Comparison of ENCODE assay signal across 8 mouse cellular contexts in genomic region chr2:167349283-167349936, GRCm38 (mm10). TPM values are rescaled to one million over a fixed set of nuclear protein-coding genes. Genes with fewer than 3 reads are reported as not detected.
A peak's percentile ranks its signal among the peaks of the same experiment; 100 is the strongest.
DNase-seq lines count a peak whose midpoint lies in the region; ATAC-seq and TF ChIP-seq lines count a peak whose summit lies in the region.

No protein-coding gene starts in this region.

- peaks cover 2% of the 10 kb centered on the region; the same call in 1 of the 2 replicates for H3K27me3 ChIP-seq in ES-Bruce4 (ENCODE audit: control insufficient read depth, insufficient read depth, low read length, poor library complexity, severe bottlenecking)
- H3K27me3 ChIP-seq in forebrain, embryonic 13.5 days: peaks cover 19% of the 10 kb centered on the region
- H3K27me3 ChIP-seq in liver, embryonic 16.5 days (ENCODE audit: control insufficient read depth, insufficient read depth, low read depth, low read length): peaks cover 62% of the 10 kb centered on the region
- no peaks in the 10 kb centered on the region for H3K27me3 ChIP-seq in neural tube, embryonic 12.5 days (replicated peaks)
- H3K27me3 ChIP-seq in stomach, postnatal 0 days (ENCODE audit: control insufficient read depth, insufficient read depth, low read length): no peaks in the 10 kb centered on the region

- peak; percentile 92 to 95 for DNase-seq in heart, postnatal 10 days
- DNase-seq in kidney, postnatal 4 days: peak; percentile 97 to 98
- DNase-seq in stomach, postnatal 0 days (ENCODE audit: low spot score): peak; percentile 98

- H3K4me3 ChIP-seq in ES-Bruce4 (ENCODE audit: low read depth, low read length): peak overlapping the region; percentile 88
- H3K4me3 ChIP-seq in forebrain, embryonic 13.5 days: peak overlapping the region; percentile 72
- H3K4me3 ChIP-seq in liver, embryonic 16.5 days (ENCODE audit: low read depth, low read length): peak overlapping the region; percentile 68
- peak overlapping the region; percentile 80 for H3K4me3 ChIP-seq in neural tube, embryonic 12.5 days
- peak overlapping the region; percentile 81 for H3K4me3 ChIP-seq in stomach, postnatal 0 days (ENCODE audit: low read depth, low read length)

- no peaks in the 10 kb centered on the region for H3K9me3 ChIP-seq in ES-Bruce4 (replicated peaks; ENCODE audit: control insufficient read depth, insufficient read depth, low read length, poor library complexity, severe bottlenecking)
- H3K9me3 ChIP-seq in forebrain, embryonic 13.5 days (replicated peaks): no peaks in the 10 kb centered on the region
- H3K9me3 ChIP-seq in liver, embryonic 16.5 days (replicated peaks; ENCODE audit: control insufficient read depth, low read length): no peaks in the 10 kb centered on the region
- H3K9me3 ChIP-seq in neural tube, embryonic 12.5 days: no peaks in the 10 kb centered on the region
- H3K9me3 ChIP-seq in stomach, postnatal 0 days (ENCODE audit: control insufficient read depth, low read length): no peaks in the 10 kb centered on the region

- no peak overlapping the region for H3K27ac ChIP-seq in ES-Bruce4 (ENCODE audit: insufficient read depth, low read length)
- H3K27ac ChIP-seq in forebrain, embryonic 13.5 days: no peak overlapping the region
- H3K27ac ChIP-seq in liver, embryonic 16.5 days (ENCODE audit: low read length): no peak overlapping the region
- H3K27ac ChIP-seq in neural tube, embryonic 12.5 days: peak overlapping the region; percentile 84; the same call in 1 of the 2 replicates
- no peak overlapping the region; the same call in 1 of the 2 replicates for H3K27ac ChIP-seq in stomach, postnatal 0 days (replicated peaks)

- no peaks in the 10 kb centered on the region for H3K36me3 ChIP-seq in ES-Bruce4 (ENCODE audit: control insufficient read depth, insufficient read depth, low read length, poor library complexity, severe bottlenecking)
- no peaks in the 10 kb centered on the region for H3K36me3 ChIP-seq in forebrain, embryonic 13.5 days (ENCODE audit: poor library complexity, severe bottlenecking)
- H3K36me3 ChIP-seq in liver, embryonic 16.5 days (ENCODE audit: control insufficient read depth, insufficient read depth): no peaks in the 10 kb centered on the region
- H3K36me3 ChIP-seq in neural tube, embryonic 12.5 days: no peaks in the 10 kb centered on the region
- no peaks in the 10 kb centered on the region for H3K36me3 ChIP-seq in stomach, postnatal 0 days (ENCODE audit: control insufficient read depth, insufficient read depth, low read length)

- 1% methylated on average over 46 of the region's 50 CpGs for WGBS in forebrain, embryonic 13.5 days
- WGBS in liver, embryonic 16.5 days (ENCODE audit: insufficient replicate concordance): under 1% methylated on average over 43 of the region's 50 CpGs
- WGBS in neural tube, embryonic 12.5 days: under 1% methylated on average over 49 of the region's 50 CpGs
- whole genome bisulfite sequencing in stomach, postnatal 0 days: 1% methylated on average over 45 of the region's 50 CpGs

- TF ChIP-seq POLR2A in ES-Bruce4 (IDR thresholded peaks at IDR 0.05; ENCODE audit: insufficient read depth, low read length): no peak

- TF ChIP-seq CTCF in ES-Bruce4 (IDR thresholded peaks at IDR 0.05; ENCODE audit: low read depth, low read length): no peak
- no peak for TF ChIP-seq CTCF in stomach, postnatal 0 days (IDR thresholded peaks at IDR 0.05; ENCODE audit: low read depth)

- TF ChIP-seq EP300 in ES-Bruce4 (IDR thresholded peaks at IDR 0.05; ENCODE audit: insufficient read depth, low read depth, low read length): 0 out of 2 replicates have a peak, but pooled peaks have one; percentile 14
- no peak for TF ChIP-seq EP300 in stomach, postnatal 0 days (optimal IDR thresholded peaks at IDR 0.05)

- H3K9ac ChIP-seq in ES-Bruce4 (ENCODE audit: low read depth, poor library complexity, severe bottlenecking): peak overlapping the region; percentile 96
- peak overlapping the region; percentile 87 for H3K9ac ChIP-seq in forebrain, embryonic 13.5 days
- peak overlapping the region; percentile 29; the same call in 1 of the 2 replicates for H3K9ac ChIP-seq in liver, embryonic 16.5 days (ENCODE audit: low read depth, low read length)
- 0 out of 2 replicates have a peak overlapping the region, but pooled peaks have one; percentile 90 for H3K9ac ChIP-seq in neural tube, embryonic 12.5 days
- peak overlapping the region; percentile 84 for H3K9ac ChIP-seq in stomach, postnatal 0 days (ENCODE audit: low read length)

- peak overlapping the region; percentile 84 for H3K4me2 ChIP-seq in forebrain, embryonic 13.5 days
- H3K4me2 ChIP-seq in liver, embryonic 16.5 days (ENCODE audit: low read depth, low read length): peak overlapping the region; percentile 78
- peak overlapping the region; percentile 82 for H3K4me2 ChIP-seq in neural tube, embryonic 12.5 days (replicated peaks)
- H3K4me2 ChIP-seq in stomach, postnatal 0 days (replicated peaks; ENCODE audit: low read depth): peak overlapping the region; percentile 90

- peaks cover 2% of the 10 kb centered on the region for H3K4me1 ChIP-seq in ES-Bruce4 (ENCODE audit: control insufficient read depth, insufficient read depth, low read length)
- peaks cover 24% of the 10 kb centered on the region for H3K4me1 ChIP-seq in forebrain, embryonic 13.5 days
- peaks cover 35% of the 10 kb centered on the region for H3K4me1 ChIP-seq in liver, embryonic 16.5 days (ENCODE audit: control insufficient read depth, low read depth, low read length)
- peaks cover 14% of the 10 kb centered on the region for H3K4me1 ChIP-seq in neural tube, embryonic 12.5 days
- H3K4me1 ChIP-seq in stomach, postnatal 0 days (replicated peaks; ENCODE audit: control insufficient read depth, insufficient read depth): peaks cover 3% of the 10 kb centered on the region; the same call in 1 of the 2 replicates

- peak; percentile 94 for ATAC-seq in cerebellum, adult (ENCODE audit: insufficient number of reproducible peaks, low FRiP score, low TSS enrichment)
- peak; percentile 96 for ATAC-seq in forebrain, embryonic 13.5 days
- peak; percentile 91 for ATAC-seq in liver, embryonic 16.5 days (ENCODE audit: low read depth)
- peak; percentile 97 for ATAC-seq in neural tube, embryonic 12.5 days (ENCODE audit: low FRiP score, low read depth)
- ATAC-seq in stomach, postnatal 0 days (ENCODE audit: low FRiP score, low TSS enrichment): peak; percentile 97

- intact Hi-C loops in heart, postnatal 10 days (cut with DNase I): loop anchor here (5.0 kb wide), 1 partner anchor 68 kb away; no protein-coding TSS in a partner anchor

RNA-seq across cellular contexts. Expression of gene B4galt5, which starts 0.4 kb away (rescaled TPM):
- 23.9 and 30.5 TPM in 2 replicates for polyA plus RNA-seq in ES-Bruce4 (2011; ENCODE audit: insufficient read depth, insufficient read length, low read depth, missing spikeins)
- polyA plus RNA-seq in forebrain, embryonic 13.5 days (2015; fragmentation: Nextera tagmentation; extraction: Ambion mirVana): 9.1 and 9.2 TPM in 2 replicates
- total RNA-seq in heart, postnatal 10 days (2021): 10 to 100 TPM; 21.2 to 23.5 TPM
- 1.3 and 1.5 TPM in 2 replicates for polyA plus RNA-seq in liver, embryonic 16.5 days (2015; fragmentation: Nextera tagmentation; extraction: Ambion mirVana)
- polyA plus RNA-seq in neural tube, embryonic 12.5 days (2016; fragmentation: Nextera tagmentation; extraction: Ambion mirVana): 24.4 and 25.5 TPM in 2 replicates
- 4.5 and 6.0 TPM in 2 replicates for polyA plus RNA-seq in stomach, postnatal 0 days (2015; fragmentation: Nextera tagmentation; extraction: Ambion mirVana)

Comparison
In these comparisons a context has a peak if more than half of its experiments do, and no peak if none do; other contexts are left out.
1. H3K9ac ChIP-seq: peak in every context shown above with its lines; median percentile 96 in ES-Bruce4; 90 in neural tube, embryonic 12.5 days; 87 in forebrain, embryonic 13.5 days; 84 in stomach, postnatal 0 days; 29 in liver, embryonic 16.5 days.